Mouse (Mus musculus) mature B cell (primary cell): ENCODE measurements around the gene Inf2.

Source experiments
- in situ Hi-C: fragments of 300-500 bp; cut with MboI; formaldehyde crosslinking; loops from 2 replicates; pipeline ENCODE4 v1.14.3; 2019

Inf2 gene

GRCm38 (mm10) chr12:112570160-112570559, 18.4 kb upstream of the Inf2 start:
- in situ Hi-C loops, result no loop called here

- in situ Hi-C loops, result no loop called here
Observed at GRCm38 (mm10) chr12:112571064-112571463, 17.5 kb upstream of the Inf2 start.

- in situ Hi-C loops, result no loop called here
Observed at GRCm38 (mm10) chr12:112575274-112575986, 13.2 kb upstream of the Inf2 start.

- in situ Hi-C loops, result no loop called here
Observed at GRCm38 (mm10) chr12:112576341-112576740, 12.2 kb upstream of the Inf2 start.

GRCm38 (mm10) chr12:112576749-112577148, 11.8 kb upstream of the Inf2 start:
- in situ Hi-C loops, result no loop called here

- in situ Hi-C loops, result no loop called here
Observed at GRCm38 (mm10) chr12:112578296-112579090, 10.1 kb upstream of the Inf2 start.

GRCm38 (mm10) chr12:112579430-112579829, 9.2 kb upstream of the Inf2 start:
- in situ Hi-C loops, result no loop called here

GRCm38 (mm10) chr12:112579926-112580325, 8.7 kb upstream of the Inf2 start:
- in situ Hi-C loops, result no loop called here

- in situ Hi-C loops, result no loop called here
Observed at GRCm38 (mm10) chr12:112581113-112581512, 7.5 kb upstream of the Inf2 start.

GRCm38 (mm10) chr12:112584954-112585353, 3.6 kb upstream of the Inf2 start:
- in situ Hi-C loops, result no loop called here

GRCm38 (mm10) chr12:112585924-112586538, 2.6 kb upstream of the Inf2 start:
- in situ Hi-C loops, result no loop called here

GRCm38 (mm10) chr12:112587125-112588124, 1.2 kb upstream of the Inf2 start:
- in situ Hi-C loops, result no loop called here

GRCm38 (mm10) chr12:112589491-112590191, 1.1 kb downstream of the Inf2 start:
- in situ Hi-C loops, result no loop called here

- in situ Hi-C loops, result no loop called here
Observed at GRCm38 (mm10) chr12:112590566-112591239, 2.1 kb downstream of the Inf2 start.

GRCm38 (mm10) chr12:112591240-112591639, 2.7 kb downstream of the Inf2 start:
- in situ Hi-C loops, result no loop called here

GRCm38 (mm10) chr12:112591730-112592129, 3.1 kb downstream of the Inf2 start:
- in situ Hi-C loops, result no loop called here

- in situ Hi-C loops, result no loop called here
Observed at GRCm38 (mm10) chr12:112592985-112593734, 4.6 kb downstream of the Inf2 start.

GRCm38 (mm10) chr12:112593951-112594915, 5.6 kb downstream of the Inf2 start:
- in situ Hi-C loops, result no loop called here
